Mouse (Mus musculus): ENCODE data around the gene Tbc1d12. TPM values are rescaled to one million over a fixed set of nuclear protein-coding genes. Genes with fewer than 3 reads are reported as not detected.

Tbc1d12 gene
- 2.6 to 4.8 TPM (median 3.4 TPM) in 4 replicates for total RNA-seq (2023; ENCODE audit: inconsistent age)

GRCm38 (mm10) chr19:38836438-38837170 is at the start of gene Tbc1d12:
Gene Tbc1d12 (plus strand): TSS chr19:38836579.

DNA sequence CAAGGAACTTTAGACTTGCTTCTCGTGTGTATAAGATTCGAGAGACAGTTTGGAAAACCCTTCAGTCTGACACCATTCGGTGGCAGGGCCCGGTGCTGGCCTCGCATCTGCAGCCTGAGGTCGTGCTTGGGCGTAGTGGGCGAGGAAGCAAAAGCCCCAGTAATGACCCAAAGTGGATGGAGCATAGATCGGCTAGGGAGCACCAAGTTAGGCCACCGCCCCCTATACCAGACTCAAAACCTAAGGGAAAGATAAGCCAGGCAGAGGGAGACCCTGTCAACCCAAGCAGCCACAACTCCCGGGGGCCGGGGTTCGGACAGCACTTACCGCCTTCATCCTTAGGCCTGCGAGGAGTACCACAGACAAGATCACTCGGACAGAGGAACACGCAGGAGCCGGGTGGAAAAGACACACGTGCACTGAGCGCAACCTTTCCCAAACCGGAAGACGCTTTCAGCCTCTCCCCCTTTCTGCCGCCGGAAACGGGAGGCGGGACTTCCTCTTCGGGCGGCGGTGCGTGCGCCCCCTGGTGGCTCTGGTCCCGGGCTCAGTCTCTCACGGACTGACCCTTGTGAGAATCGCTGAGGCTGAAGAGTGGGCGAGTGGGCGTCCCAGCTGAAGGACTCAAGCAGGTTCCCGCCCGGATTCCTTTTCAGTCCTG is 17.5 kb upstream of the Tbc1d12 start, which contains the start of gene Noc3l:
Noc3l (minus strand) TSS at position 472 of the 661 bp plus-strand sequence.

DNA sequence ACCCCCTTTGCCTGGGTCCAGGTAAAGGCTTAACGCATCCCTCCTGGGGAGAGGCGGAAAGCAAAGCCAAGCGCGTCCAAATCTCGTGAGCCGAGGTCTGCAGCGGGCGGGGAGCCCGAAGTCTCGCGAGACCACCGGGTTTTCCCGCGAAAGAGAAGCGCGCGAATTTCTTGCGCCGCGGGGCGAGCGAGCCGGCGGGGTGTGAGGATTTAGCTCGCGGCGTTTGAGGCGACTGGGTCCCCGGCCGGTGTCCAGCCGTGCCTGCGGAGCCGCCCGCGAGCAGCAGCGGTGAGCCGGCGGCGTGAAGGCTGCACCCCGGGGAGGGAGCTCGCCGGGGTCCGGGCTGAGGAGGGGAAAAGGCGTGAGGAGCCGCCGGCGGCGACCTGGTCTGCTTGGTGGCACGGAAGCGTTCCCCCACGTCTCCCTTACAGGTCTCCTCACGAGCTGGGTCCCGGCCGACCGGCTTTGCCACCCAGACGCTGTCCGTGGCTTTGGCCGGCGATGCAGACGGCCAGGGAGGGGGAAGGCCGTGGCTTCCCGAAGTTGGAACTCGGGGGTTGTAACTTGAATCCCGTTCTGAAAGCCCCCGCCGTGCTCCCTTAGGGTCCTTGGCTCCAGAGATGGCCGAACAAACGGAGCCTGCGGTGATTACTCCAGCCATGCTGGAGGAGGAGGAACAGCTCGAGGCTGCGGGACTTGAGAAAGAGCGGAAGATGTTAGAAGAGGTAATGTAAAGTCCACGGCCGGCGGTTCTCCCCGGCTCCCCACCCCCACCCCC is 94.6 kb downstream of the Tbc1d12 start, which contains the start of gene Hells:
Hells (plus strand) TSS at position 128 of the 778 bp plus-strand sequence.

Other genes starting within 250 kb of the Tbc1d12 start
- gene Noc3l, start 17.3 kb upstream of the Tbc1d12 start, total RNA-seq (2023; ENCODE audit: inconsistent age): 19.9 to 23.9 TPM (median 20.4 TPM) in 4 replicates
- gene Hells, start 94.3 kb downstream of the Tbc1d12 start, total RNA-seq (2023; ENCODE audit: inconsistent age): 12.9 to 16.2 TPM (median 14.2 TPM) in 4 replicates
- gene Cyp2c55, start 170.4 kb downstream of the Tbc1d12 start, total RNA-seq (2023; ENCODE audit: inconsistent age): not detected in 4 replicates
- gene Cyp2c65, start 224.4 kb downstream of the Tbc1d12 start, total RNA-seq (2023; ENCODE audit: inconsistent age): not detected in 4 replicates